Mouse (Mus musculus) small intestine, adult 2 months (tissue): Measurements from ENCODE around the gene Jak1. TPM values are rescaled to one million over a fixed set of nuclear protein-coding genes. Genes with fewer than 3 reads are reported as not detected.
A peak's percentile ranks its signal among the peaks of the same experiment; 100 is the strongest.

ENCODE experiments used
- H3K27ac ChIP-seq: fragments of 200-500 bp; 2 replicates; pipeline ENCODE4 v1.5.1; 2012; ENCODE audit warnings: low read depth, low read length, control low read depth, inconsistent platforms; ENCODE audit not compliant: insufficient read depth
- H3K27me3 ChIP-seq: fragments of 200-500 bp; 2 replicates; pipeline ENCODE4 v1.6.1; 2012; ENCODE audit warnings: mild to moderate bottlenecking, moderate library complexity, low read length, inconsistent platforms; ENCODE audit not compliant: control insufficient read depth, insufficient read depth
- H3K36me3 ChIP-seq: fragments of 200-500 bp; 2 replicates; pipeline ENCODE4 v1.6.1; 2012; ENCODE audit warnings: mild to moderate bottlenecking, low read length, control low read depth, inconsistent platforms; ENCODE audit not compliant: control insufficient read depth, insufficient read depth
- H3K4me1 ChIP-seq: fragments of 200-500 bp; 2 replicates; pipeline ENCODE4 v1.6.1; 2012; ENCODE audit warnings: low read length, inconsistent platforms, mixed read lengths; ENCODE audit not compliant: control insufficient read depth, insufficient read depth, insufficient read length
- H3K4me3 ChIP-seq: fragments of 200-500 bp; 2 replicates; pipeline ENCODE4 v1.5.1; 2012; ENCODE audit warnings: low read depth, mild to moderate bottlenecking, control low read depth, inconsistent platforms, low read length, moderate library complexity
- CTCF ChIP-seq: fragments of 200-500 bp; IDR thresholded peaks from 2 replicates; pipeline ENCODE4 v1.5.1; 2012; ENCODE audit warnings: low read depth, mild to moderate bottlenecking, control low read depth, inconsistent platforms, low read length, moderate library complexity, mixed read lengths; ENCODE audit not compliant: insufficient replicate concordance, insufficient read length; ENCODE audit errors: extremely low read depth
- POLR2A ChIP-seq: fragments of 200-500 bp; IDR thresholded peaks from 2 replicates; pipeline ENCODE4 v1.6.1; 2012; ENCODE audit warnings: low read depth, mild to moderate bottlenecking, control low read depth, inconsistent platforms, low read length, moderate library complexity
- WGBS: fragments of 180-500 bp; shearing (Covaris S2); methylation state at CpG from one replicate; pipeline ENCODE4 v1.1.7; 2018; 5-methylcytosine and 5-hydroxymethylcytosine counted together
- polyA plus RNA-seq: library from polyadenylated mRNA; depleted of rRNA; stranded (reverse); fragments of >200 nt; gene quantifications from 2 replicates; pipeline ENCODE4 v1.2.3, GENCODE M21; 2012

Jak1 gene
- polyA plus RNA-seq, 1 experiment = 19.6 TPM

DNA sequence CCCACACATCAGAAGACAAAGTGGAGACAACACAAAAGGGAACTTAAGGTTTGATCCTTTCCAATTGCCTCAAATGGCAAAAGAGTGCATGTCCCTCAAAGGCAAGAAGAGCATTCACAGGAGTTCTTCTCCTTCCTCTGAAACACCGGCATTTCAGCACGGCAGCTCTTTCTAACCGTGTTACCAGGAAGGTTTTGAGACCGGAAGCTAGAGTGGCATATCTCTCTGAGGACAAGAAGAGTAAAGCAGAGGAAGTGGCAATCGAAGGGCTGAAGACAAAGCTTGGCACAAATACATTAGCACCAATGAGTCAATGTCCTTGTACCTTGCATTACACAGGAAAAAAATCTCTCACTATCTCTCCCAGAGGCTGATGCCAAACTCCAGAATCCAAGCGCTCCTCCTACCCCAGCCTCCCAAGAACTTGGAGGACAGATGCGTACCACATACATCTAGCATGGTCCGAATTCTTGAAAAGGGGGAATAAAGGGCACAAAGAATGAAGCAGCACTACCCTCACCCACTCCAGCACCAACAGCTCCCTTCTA lies 4.3 kb downstream of the Jak1 start:
- TF ChIP-seq POLR2A (no peak), CTCF (no peak)
- Histone ChIP-seq H3K27me3 (no peaks in the 10 kb centered on the region), H3K27ac (no peak overlapping the region)

DNA sequence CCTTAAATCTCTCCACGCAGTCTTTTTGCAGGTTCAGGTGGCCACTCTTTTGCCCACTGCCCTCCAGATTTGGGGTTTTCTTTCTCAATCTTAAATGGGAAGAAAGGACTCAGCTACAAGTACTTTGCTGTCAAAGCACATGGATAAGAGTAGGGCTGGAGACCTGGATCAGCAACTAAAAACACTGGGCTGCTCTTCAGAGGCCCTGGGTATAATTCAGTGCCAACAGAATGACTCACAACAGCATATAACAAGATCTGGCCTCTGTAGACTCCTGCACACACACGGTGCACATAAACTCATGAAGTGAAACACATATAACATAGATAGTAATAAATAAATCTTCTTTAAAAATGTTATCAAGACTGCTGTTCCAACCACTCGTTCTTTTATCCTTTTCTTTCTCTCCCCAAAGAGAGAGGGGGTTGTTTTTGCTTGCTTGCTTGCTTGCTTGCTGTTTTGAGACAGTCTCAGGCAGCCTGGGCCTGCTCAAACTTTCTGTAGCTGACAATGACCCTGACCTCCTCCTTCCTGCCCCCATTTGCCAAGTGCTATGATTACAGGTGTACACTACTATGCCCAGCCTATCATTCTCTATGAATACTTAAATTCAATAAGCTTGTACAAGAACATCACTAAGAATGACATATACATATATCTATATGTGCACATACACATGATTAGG lies 8.4 kb downstream of the Jak1 start:
- WGBS = 61% methylated on average over 3 of the region's 3 CpGs
- Histone ChIP-seq H3K27ac (no peak overlapping the region), H3K4me3 (no peak overlapping the region), H3K4me1 (peaks cover 16% of the 10 kb centered on the region), H3K27me3 (no peaks in the 10 kb centered on the region), H3K36me3 (peaks cover 2% of the 10 kb centered on the region; the same call in 1 of the 2 replicates)
- TF ChIP-seq POLR2A = no peak
- TF ChIP-seq CTCF = no peak

More for the DNA sequence above, 4.3 kb downstream of the Jak1 start:
- no peak overlapping the region for H3K4me3 ChIP-seq
- H3K36me3 ChIP-seq = peaks cover 2% of the 10 kb centered on the region; the same call in 1 of the 2 replicates
- peaks cover 10% of the 10 kb centered on the region; the same call in 1 of the 2 replicates for H3K4me1 ChIP-seq
- 73% methylated on average over 8 of the region's 8 CpGs for WGBS

DNA sequence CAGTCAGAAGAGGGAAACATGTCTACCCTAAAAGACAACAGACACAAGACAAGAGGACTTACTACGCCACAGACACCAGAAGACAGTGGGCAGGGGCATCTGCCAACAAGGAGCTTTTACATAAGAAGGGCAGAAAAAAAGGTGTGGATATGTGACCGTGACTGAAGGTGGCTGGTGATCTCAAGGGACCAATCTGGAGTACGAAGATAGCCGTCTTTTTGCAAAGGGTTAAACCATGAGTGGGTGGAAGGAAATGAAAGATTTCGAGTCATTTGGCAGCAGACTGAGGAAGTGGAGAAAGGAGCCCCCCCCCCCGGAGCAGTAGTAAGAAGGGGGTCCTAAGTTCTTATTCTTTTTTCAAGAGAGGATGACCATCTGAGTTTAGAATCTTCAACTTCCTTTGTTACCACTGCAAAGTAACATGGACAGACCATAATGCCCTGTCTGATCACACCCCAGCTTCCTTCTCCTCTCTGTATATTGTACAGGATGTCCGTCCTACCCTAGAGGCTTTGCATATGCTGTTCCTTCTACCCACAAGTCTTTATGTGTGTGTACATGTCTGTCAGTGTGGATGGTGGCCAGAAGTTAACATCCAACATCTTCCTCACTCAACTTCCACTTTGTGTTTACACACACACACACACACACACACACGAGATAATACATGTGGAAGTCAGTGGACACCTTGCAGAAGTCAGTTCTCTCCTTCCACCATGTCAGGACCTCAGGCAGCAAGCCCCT lies 10.3 kb downstream of the Jak1 start:
- Histone ChIP-seq H3K4me3 (no peak overlapping the region), H3K36me3 (peaks cover 2% of the 10 kb centered on the region; the same call in 1 of the 2 replicates), H3K4me1 (peaks cover 15% of the 10 kb centered on the region), H3K27ac (peak overlapping the region; percentile 62), H3K27me3 (no peaks in the 10 kb centered on the region)
- WGBS = 74% methylated on average over 8 of the region's 8 CpGs
- TF ChIP-seq CTCF = no peak
- no peak for TF ChIP-seq POLR2A

DNA sequence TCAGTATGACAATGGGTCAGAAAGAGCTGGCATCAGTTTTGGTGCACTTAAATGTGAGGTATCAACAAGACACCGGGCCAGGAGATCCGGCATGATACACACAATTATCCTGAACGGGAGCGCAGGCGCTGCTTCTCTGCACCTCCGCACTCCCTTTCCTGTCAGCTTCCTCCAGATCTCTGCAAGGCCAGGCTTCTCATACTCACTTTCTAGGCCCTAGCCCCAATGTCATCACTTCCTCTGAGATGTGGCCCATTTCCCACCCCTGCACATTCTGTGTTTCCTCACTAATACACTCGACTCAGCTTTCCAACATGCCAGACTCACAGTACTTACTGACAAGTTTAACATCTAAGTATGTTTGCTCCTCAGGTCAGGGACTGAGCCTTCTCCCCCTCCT lies 11.1 kb downstream of the Jak1 start:
- Histone ChIP-seq H3K4me3 (no peak overlapping the region), H3K36me3 (peaks cover 2% of the 10 kb centered on the region; the same call in 1 of the 2 replicates), H3K27me3 (no peaks in the 10 kb centered on the region), H3K27ac (peak overlapping the region; percentile 62), H3K4me1 (peaks cover 12% of the 10 kb centered on the region)
- whole genome bisulfite sequencing = 72% methylated on average over 7 of the region's 7 CpGs
- TF ChIP-seq POLR2A (no peak), CTCF (no peak)

DNA sequence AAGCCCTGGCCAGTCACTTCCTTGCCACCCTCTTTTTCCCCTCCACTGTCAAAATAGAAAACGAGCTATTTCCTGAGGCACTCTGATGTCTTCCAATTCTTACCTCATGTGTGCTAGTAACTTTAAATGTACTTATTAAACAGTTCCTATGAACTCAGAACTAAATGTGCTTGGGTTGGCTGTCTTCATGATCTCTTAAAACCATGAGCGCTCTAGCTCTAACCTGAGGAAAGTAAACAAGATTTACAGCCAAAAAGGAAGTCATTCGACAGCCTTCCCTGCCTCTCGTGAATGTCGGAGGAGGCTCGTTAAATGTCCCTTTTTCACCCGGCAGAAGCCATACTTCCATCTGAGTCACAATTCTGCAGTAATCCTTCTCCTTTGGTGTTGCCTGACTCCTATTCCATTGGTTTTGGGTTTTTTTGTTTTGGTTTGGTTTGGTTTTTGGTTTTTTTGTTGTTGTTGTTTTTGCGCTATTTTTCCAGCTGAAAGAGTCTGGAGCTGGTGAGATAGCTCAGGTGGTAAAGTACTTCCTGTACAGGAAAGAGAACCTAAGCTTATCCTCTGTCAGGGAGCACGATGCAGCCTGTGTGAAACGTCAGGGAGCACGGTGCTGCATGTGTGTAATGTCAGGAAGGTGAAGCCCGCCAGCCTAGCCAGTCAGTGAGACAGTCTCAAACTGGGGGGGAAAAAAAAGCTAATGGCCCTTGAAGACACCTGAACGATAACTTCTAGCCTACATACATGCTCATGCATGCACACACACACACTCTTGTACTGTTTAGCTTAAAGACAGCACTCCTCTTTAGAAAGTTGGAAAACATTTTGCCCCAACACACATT lies 12.1 kb downstream of the Jak1 start:
- H3K4me3 ChIP-seq = no peak overlapping the region
- TF ChIP-seq POLR2A (no peak), CTCF (no peak)
- WGBS = 44% methylated on average over 13 of the region's 13 CpGs
- peaks cover 12% of the 10 kb centered on the region for H3K4me1 ChIP-seq
- H3K27ac ChIP-seq = no peak overlapping the region; the same call in 1 of the 2 replicates
- H3K36me3 ChIP-seq = peaks cover 2% of the 10 kb centered on the region; the same call in 1 of the 2 replicates
- H3K27me3 ChIP-seq = no peaks in the 10 kb centered on the region

DNA sequence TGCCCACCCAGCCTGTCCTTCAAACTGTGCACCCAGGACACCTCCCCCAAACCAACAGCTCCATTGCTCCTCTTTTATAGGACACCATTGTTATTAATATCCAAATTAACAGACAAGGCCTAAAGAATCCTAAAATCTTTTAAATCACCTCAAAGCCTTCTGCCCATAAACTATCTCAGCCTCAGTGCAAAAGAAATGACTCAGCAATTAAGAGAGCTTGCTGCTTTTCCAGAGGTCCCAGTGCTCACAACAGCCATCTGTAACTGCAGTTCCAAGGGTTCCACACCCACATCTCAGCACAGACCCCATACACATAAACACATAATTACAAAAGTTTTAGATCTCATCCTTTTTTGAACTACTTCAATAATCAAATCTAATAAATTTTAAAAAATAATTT lies 13.1 kb downstream of the Jak1 start:
- Histone ChIP-seq H3K27ac (no peak overlapping the region), H3K4me1 (peaks cover 14% of the 10 kb centered on the region), H3K4me3 (no peak overlapping the region), H3K36me3 (no peaks in the 10 kb centered on the region), H3K27me3 (no peaks in the 10 kb centered on the region)
- TF ChIP-seq POLR2A (no peak), CTCF (no peak)
